Mouse (Mus musculus) kidney, embryonic 14.5 days (tissue): ENCODE measurements at regions not wholly inside any gene's neighbourhood (a gene's known extent, or its start where the extent isn't known, plus 50 kb on each side); places are given as distances from the start of the nearest gene placed in this dataset.

Experiments
- ATAC-seq: fragments of 200-750 bp; cut with Nextera tagmentation; 2 replicates; pipeline ENCODE4 v1.8.0; 2017; ENCODE audit warnings: moderate number of reproducible peaks, mild to moderate bottlenecking, moderate TSS enrichment, moderate library complexity; ENCODE audit not compliant: low FRiP score, low TSS enrichment
- H3K27ac ChIP-seq: fragments of 300-500 bp; sonication (generic); 2 replicates; pipeline ENCODE4 v1.5.1; 2014; ENCODE audit warnings: low read depth, mild to moderate bottlenecking, low read length, moderate library complexity, mixed read lengths
- H3K27me3 ChIP-seq: fragments of 300-500 bp; sonication (generic); 2 replicates; pipeline ENCODE4 v1.6.1; 2014; ENCODE audit warnings: mild to moderate bottlenecking, low read length; ENCODE audit not compliant: control insufficient read depth, insufficient read depth
- H3K36me3 ChIP-seq: fragments of 300-500 bp; sonication (generic); 2 replicates; pipeline ENCODE4 v1.6.1; 2014; ENCODE audit warnings: low read length, mixed read lengths; ENCODE audit not compliant: control insufficient read depth, insufficient read depth
- H3K4me1 ChIP-seq: fragments of 300-500 bp; sonication (generic); 2 replicates; pipeline ENCODE4 v1.6.1; 2014; ENCODE audit warnings: low read length, mixed read lengths; ENCODE audit not compliant: control insufficient read depth, insufficient read depth
- H3K4me2 ChIP-seq: fragments of 300-500 bp; sonication (generic); replicated peaks from 2 replicates; pipeline ENCODE4 v1.6.1; 2014; ENCODE audit warnings: low read depth, mild to moderate bottlenecking, low read length
- H3K4me3 ChIP-seq: fragments of 300-500 bp; sonication (generic); 2 replicates; pipeline ENCODE4 v1.5.1; 2014; ENCODE audit warnings: mild to moderate bottlenecking, low read length
- H3K9ac ChIP-seq: fragments of 300-500 bp; sonication (generic); 2 replicates; pipeline ENCODE4 v1.6.1; 2014; ENCODE audit warnings: low read depth, mild to moderate bottlenecking, low read length, moderate library complexity
- H3K9me3 ChIP-seq: fragments of 300-500 bp; sonication (generic); 2 replicates; pipeline ENCODE4 v1.6.1; 2016; ENCODE audit warnings: low read length; ENCODE audit not compliant: control insufficient read depth
- WGBS: fragments of 180-500 bp; shearing (Covaris S2); extraction: QIAGEN DNeasy Blood & Tissue Kit; methylation state at CpG from one replicate; pipeline ENCODE4 v1.1.7; 2014; 5-methylcytosine and 5-hydroxymethylcytosine counted together

GRCm38 (mm10) chr17:15311822-15312221 is 64.8 kb downstream of the Dll1 start:
- Histone ChIP-seq H3K27me3 (no peaks in the 10 kb centered on the region), H3K9me3 (no peaks in the 10 kb centered on the region), H3K4me1 (no peaks in the 10 kb centered on the region), H3K4me2 (no peak overlapping the region), H3K27ac (no peak overlapping the region), H3K4me3 (no peak overlapping the region), H3K36me3 (no peaks in the 10 kb centered on the region), H3K9ac (no peak overlapping the region)
- ATAC-seq = no peak
- WGBS = 43% methylated on average over 4 of the region's 4 CpGs

GRCm38 (mm10) chr17:15310465-15310864 is 66.2 kb downstream of the Dll1 start:
- no peak overlapping the region for H3K4me3 ChIP-seq
- ATAC-seq = no peak
- H3K9ac ChIP-seq = no peak overlapping the region
- H3K27ac ChIP-seq = no peak overlapping the region
- WGBS = 79% methylated on average over 2 of the region's 2 CpGs
- H3K9me3 ChIP-seq = no peaks in the 10 kb centered on the region
- no peaks in the 10 kb centered on the region for H3K36me3 ChIP-seq
- no peaks in the 10 kb centered on the region for H3K27me3 ChIP-seq
- no peak overlapping the region for H3K4me2 ChIP-seq
- no peaks in the 10 kb centered on the region for H3K4me1 ChIP-seq

GRCm38 (mm10) chr17:15302110-15302509 is 74.6 kb downstream of the Dll1 start:
- H3K36me3 ChIP-seq = no peaks in the 10 kb centered on the region
- 48% methylated on average over 1 of the region's 1 CpGs for WGBS
- H3K4me2 ChIP-seq = no peak overlapping the region
- H3K27me3 ChIP-seq = no peaks in the 10 kb centered on the region
- no peaks in the 10 kb centered on the region for H3K4me1 ChIP-seq
- no peak overlapping the region for H3K4me3 ChIP-seq
- no peak overlapping the region for H3K9ac ChIP-seq
- H3K9me3 ChIP-seq = no peaks in the 10 kb centered on the region
- H3K27ac ChIP-seq = no peak overlapping the region
- ATAC-seq = no peak

- Histone ChIP-seq H3K4me2 (no peak overlapping the region), H3K9me3 (no peaks in the 10 kb centered on the region), H3K27ac (no peak overlapping the region), H3K36me3 (no peaks in the 10 kb centered on the region), H3K9ac (no peak overlapping the region), H3K4me3 (no peak overlapping the region), H3K4me1 (no peaks in the 10 kb centered on the region), H3K27me3 (no peaks in the 10 kb centered on the region)
- WGBS = 70% methylated on average over 13 of the region's 13 CpGs
- no peak for ATAC-seq
Observed at GRCm38 (mm10) chr17:15299743-15300371, 76.8 kb downstream of the Dll1 start.

GRCm38 (mm10) chr17:15294165-15294585 is 82.5 kb downstream of the Dll1 start:
- Histone ChIP-seq H3K4me2 (no peak overlapping the region), H3K27ac (no peak overlapping the region), H3K4me1 (no peaks in the 10 kb centered on the region), H3K9me3 (no peaks in the 10 kb centered on the region), H3K36me3 (no peaks in the 10 kb centered on the region), H3K4me3 (no peak overlapping the region), H3K27me3 (no peaks in the 10 kb centered on the region), H3K9ac (no peak overlapping the region)
- no peak for ATAC-seq
- 61% methylated on average over 5 of the region's 5 CpGs for WGBS

- Histone ChIP-seq H3K9ac (no peak overlapping the region), H3K4me2 (no peak overlapping the region), H3K4me3 (no peak overlapping the region), H3K9me3 (no peaks in the 10 kb centered on the region), H3K27ac (no peak overlapping the region), H3K4me1 (no peaks in the 10 kb centered on the region), H3K36me3 (no peaks in the 10 kb centered on the region), H3K27me3 (no peaks in the 10 kb centered on the region)
- peak; percentile 9; the same call in 1 of the 2 replicates for ATAC-seq
- 77% methylated on average over 11 of the region's 11 CpGs for WGBS
Observed at GRCm38 (mm10) chr17:15292490-15293070, 84.1 kb downstream of the Dll1 start.

GRCm38 (mm10) chr17:15291626-15292025 is 85.0 kb downstream of the Dll1 start:
- H3K27me3 ChIP-seq = no peaks in the 10 kb centered on the region
- no peak for ATAC-seq
- no peak overlapping the region for H3K9ac ChIP-seq
- H3K27ac ChIP-seq = no peak overlapping the region
- H3K36me3 ChIP-seq = no peaks in the 10 kb centered on the region
- H3K4me3 ChIP-seq = no peak overlapping the region
- H3K9me3 ChIP-seq = no peaks in the 10 kb centered on the region
- H3K4me2 ChIP-seq = no peak overlapping the region
- H3K4me1 ChIP-seq = no peaks in the 10 kb centered on the region
- WGBS = 35% methylated on average over 4 of the region's 4 CpGs

- WGBS = 84% methylated on average over 1 of the region's 1 CpGs
- no peak for ATAC-seq
- Histone ChIP-seq H3K4me1 (peaks cover 3% of the 10 kb centered on the region), H3K9ac (no peak overlapping the region), H3K4me2 (no peak overlapping the region), H3K27me3 (no peaks in the 10 kb centered on the region), H3K4me3 (no peak overlapping the region), H3K27ac (no peak overlapping the region), H3K36me3 (no peaks in the 10 kb centered on the region), H3K9me3 (no peaks in the 10 kb centered on the region)
Observed at GRCm38 (mm10) chr17:15290326-15290725, 86.3 kb downstream of the Dll1 start.

GRCm38 (mm10) chr17:15289062-15289461 is 87.6 kb downstream of the Dll1 start:
- Histone ChIP-seq H3K9ac (no peak overlapping the region), H3K27me3 (no peaks in the 10 kb centered on the region), H3K36me3 (no peaks in the 10 kb centered on the region), H3K27ac (no peak overlapping the region), H3K4me3 (no peak overlapping the region), H3K4me2 (no peak overlapping the region), H3K4me1 (peaks cover 9% of the 10 kb centered on the region), H3K9me3 (no peaks in the 10 kb centered on the region)
- WGBS = 86% methylated on average over 5 of the region's 5 CpGs
- ATAC-seq = no peak
